Mouse (Mus musculus) embryonic facial prominence, embryonic 10.5 days (tissue): ENCODE measurements around the gene Gdpd3. TPM values are rescaled to one million over a fixed set of nuclear protein-coding genes. Genes with fewer than 3 reads are reported as not detected.

Experiments used
- DNase-seq: peaks from one replicate; pipeline ENCODE4 v3.0.0-alpha.2; 2017; ENCODE audit warnings: low spot score
- H3K27ac ChIP-seq: fragments of 300-500 bp; sonication (generic); replicated peaks from 2 replicates; pipeline ENCODE4 v1.5.1; 2016; ENCODE audit warnings: mild to moderate bottlenecking
- H3K27me3 ChIP-seq: fragments of 300-500 bp; sonication (generic); replicated peaks from 2 replicates; pipeline ENCODE4 v1.6.1; 2016; ENCODE audit warnings: low read depth, mild to moderate bottlenecking; ENCODE audit not compliant: poor library complexity, severe bottlenecking
- H3K36me3 ChIP-seq: fragments of 300-500 bp; sonication (generic); replicated peaks from 2 replicates; pipeline ENCODE4 v1.6.1; 2016; ENCODE audit warnings: mild to moderate bottlenecking, moderate library complexity
- H3K4me1 ChIP-seq: fragments of 300-500 bp; sonication (generic); 2 replicates; pipeline ENCODE4 v1.6.1; 2016
- H3K4me3 ChIP-seq: fragments of 300-500 bp; sonication (generic); 2 replicates; pipeline ENCODE4 v1.5.1; 2016; ENCODE audit warnings: mild to moderate bottlenecking, moderate library complexity
- H3K9me3 ChIP-seq: fragments of 300-500 bp; sonication (generic); 2 replicates; pipeline ENCODE4 v1.6.1; 2016; ENCODE audit warnings: mild to moderate bottlenecking
- WGBS: fragments of 180-500 bp; shearing (Covaris S2); methylation state at CpG from one replicate; pipeline ENCODE4 v1.1.7; 2016; 5-methylcytosine and 5-hydroxymethylcytosine counted together
- polyA plus RNA-seq: library from polyadenylated mRNA; unstranded; fragments of >200 nt; fragmentation: Nextera tagmentation; extraction: Ambion mirVana; gene quantifications from 2 replicates; pipeline ENCODE4 v1.2.1, GENCODE M21; 2016

Gdpd3 gene
- polyA plus RNA-seq, 1 experiment from 2014 or later, result 1.8 TPM

DNA sequence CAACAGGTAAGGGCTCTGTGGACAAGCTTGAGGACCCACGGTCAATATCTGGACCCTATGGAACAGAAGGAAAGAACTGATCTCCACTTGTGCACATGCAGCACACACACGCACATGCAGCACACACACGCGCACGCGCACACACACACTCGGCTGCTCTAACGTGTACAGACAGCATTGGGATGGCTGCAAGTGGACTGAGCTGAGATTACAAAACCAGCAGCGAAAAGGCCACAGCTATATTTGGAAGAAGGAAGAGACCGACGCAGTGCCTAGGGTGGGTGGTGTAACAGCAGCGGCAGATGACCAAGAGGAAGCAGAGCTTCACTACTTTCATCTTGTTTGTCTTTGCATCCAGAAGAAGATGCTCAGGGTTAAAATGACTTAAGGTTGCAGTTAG, 20.1 kb upstream of the Gdpd3 start:
- Histone ChIP-seq H3K27ac (no peak overlapping the region), H3K9me3 (no peaks in the 10 kb centered on the region), H3K4me3 (no peak overlapping the region), H3K36me3 (no peaks in the 10 kb centered on the region), H3K4me1 (peaks cover 9% of the 10 kb centered on the region), H3K27me3 (no peaks in the 10 kb centered on the region)
- DNase-seq, result no peak
- WGBS, result 90% methylated on average over 12 of the region's 12 CpGs

GRCm38 (mm10) chr7:126746798-126747197, 19.3 kb upstream of the Gdpd3 start:
- DNase-seq, result no peak
- no peak overlapping the region for H3K27ac ChIP-seq
- no peaks in the 10 kb centered on the region for H3K27me3 ChIP-seq
- H3K9me3 ChIP-seq, result no peaks in the 10 kb centered on the region
- H3K36me3 ChIP-seq, result no peaks in the 10 kb centered on the region
- WGBS, result 37% methylated on average over 6 of the region's 6 CpGs
- peaks cover 9% of the 10 kb centered on the region for H3K4me1 ChIP-seq
- no peak overlapping the region for H3K4me3 ChIP-seq

DNA sequence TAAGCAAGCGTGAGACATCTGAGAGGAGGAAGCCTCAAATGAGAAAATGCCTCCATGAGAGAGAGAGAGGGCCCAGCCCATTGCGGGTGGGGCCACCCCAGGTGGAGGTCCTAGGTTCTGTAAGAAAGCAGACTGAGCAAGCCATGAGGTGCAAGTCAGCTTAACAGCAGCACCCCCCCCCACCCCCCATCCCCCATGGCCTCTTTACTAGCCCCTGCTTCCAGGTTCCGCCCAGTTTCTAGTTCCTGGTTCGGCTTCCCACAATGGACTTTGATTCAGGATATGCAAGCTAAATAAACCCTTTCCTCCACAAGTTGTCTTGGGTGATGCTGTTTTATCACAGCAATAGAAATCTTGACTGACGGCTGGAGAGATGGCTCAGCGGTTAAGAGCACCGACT, 17.3 kb upstream of the Gdpd3 start:
- Histone ChIP-seq H3K36me3 (no peaks in the 10 kb centered on the region), H3K9me3 (no peaks in the 10 kb centered on the region), H3K4me1 (peaks cover 9% of the 10 kb centered on the region), H3K4me3 (no peak overlapping the region), H3K27me3 (no peaks in the 10 kb centered on the region), H3K27ac (no peak overlapping the region)
- 78% methylated on average over 7 of the region's 7 CpGs for WGBS
- DNase-seq, result no peak

- no peaks in the 10 kb centered on the region for H3K36me3 ChIP-seq
- no peak overlapping the region for H3K27ac ChIP-seq
- WGBS, result 94% methylated on average over 17 of the region's 17 CpGs
- no peak overlapping the region for H3K4me3 ChIP-seq
- H3K27me3 ChIP-seq, result no peaks in the 10 kb centered on the region
- peaks cover 13% of the 10 kb centered on the region for H3K4me1 ChIP-seq
- DNase-seq, result no peak
- H3K9me3 ChIP-seq, result no peaks in the 10 kb centered on the region
Measured at GRCm38 (mm10) chr7:126749582-126750343, 16.4 kb upstream of the Gdpd3 start.

DNA sequence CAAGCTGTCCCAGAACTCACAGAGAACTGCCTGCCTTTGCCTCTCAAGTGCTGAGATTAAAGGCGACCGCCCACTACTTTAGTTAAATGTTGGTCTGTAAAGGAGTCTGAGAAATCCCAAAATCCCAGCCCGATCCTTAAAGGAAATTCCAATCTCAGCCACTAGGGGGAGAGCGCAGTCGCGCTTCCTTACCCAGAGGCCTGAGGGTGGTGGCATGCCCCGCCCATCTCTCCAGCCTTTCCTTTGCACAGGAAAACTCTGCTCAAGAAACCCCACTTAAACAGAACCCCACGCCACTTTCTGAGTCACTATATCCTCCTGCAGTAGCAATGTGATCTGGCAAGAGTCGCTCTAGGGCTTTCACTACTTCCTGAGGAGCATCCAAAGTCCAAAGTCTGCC, 11.3 kb upstream of the Gdpd3 start:
- Histone ChIP-seq H3K36me3 (no peaks in the 10 kb centered on the region), H3K4me3 (0 out of 2 replicates have a peak overlapping the region, but pooled peaks have one; percentile 4)
- WGBS, result 2% methylated on average over 9 of the region's 9 CpGs

DNA sequence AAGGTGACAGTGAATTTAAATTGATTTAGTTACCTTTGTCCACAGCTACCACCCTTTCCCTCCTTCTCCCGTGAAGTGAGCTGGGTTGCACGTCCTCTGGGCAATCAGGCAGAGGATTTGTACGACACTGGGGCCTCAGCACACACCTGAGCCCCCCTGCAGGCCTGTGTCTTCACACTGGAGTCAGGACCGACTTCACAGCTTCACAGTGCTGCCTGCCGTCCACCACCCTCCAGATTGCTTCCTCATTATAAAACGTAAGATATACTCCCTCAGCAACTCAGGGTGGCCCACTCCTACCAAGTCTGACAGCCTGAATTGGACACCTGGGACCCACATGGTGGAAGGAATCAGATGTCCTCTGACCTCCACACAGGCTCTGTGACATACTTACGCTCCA, 7.6 kb upstream of the Gdpd3 start:
- H3K27ac ChIP-seq, result peak overlapping the region; percentile 97
- DNase-seq, result no peak
- H3K27me3 ChIP-seq, result no peaks in the 10 kb centered on the region
- no peaks in the 10 kb centered on the region for H3K9me3 ChIP-seq
- peak overlapping the region; percentile 91; the same call in 1 of the 2 replicates for H3K4me3 ChIP-seq
- peaks cover 59% of the 10 kb centered on the region for H3K4me1 ChIP-seq
- 56% methylated on average over 7 of the region's 7 CpGs for WGBS
- H3K36me3 ChIP-seq, result peaks cover 24% of the 10 kb centered on the region

More for the DNA sequence above, 11.3 kb upstream of the Gdpd3 start:
- H3K9me3 ChIP-seq, result no peaks in the 10 kb centered on the region
- peak; percentile 86 for DNase-seq
- peaks cover 24% of the 10 kb centered on the region for H3K4me1 ChIP-seq
- no peaks in the 10 kb centered on the region for H3K27me3 ChIP-seq
- peak overlapping the region; percentile 75 for H3K27ac ChIP-seq

- under 1% methylated on average over 37 of the region's 38 CpGs for whole genome bisulfite sequencing
- peak; percentile 94 for DNase-seq
- Histone ChIP-seq H3K4me3 (peak within 1 kb of the TSS; percentile 91), H3K27me3 (no peaks in the 10 kb centered on the region), H3K4me1 (peaks cover 60% of the 10 kb centered on the region), H3K9me3 (no peaks in the 10 kb centered on the region), H3K36me3 (peaks cover 30% of the 10 kb centered on the region), H3K27ac (peak within 1 kb of the TSS; percentile 97)
Measured at GRCm38 (mm10) chr7:126759050-126759671, 7.0 kb upstream of the Gdpd3 start, which contains the start of gene Mapk3. Mapk3 (plus strand) TSS chr7:126759601.

DNA sequence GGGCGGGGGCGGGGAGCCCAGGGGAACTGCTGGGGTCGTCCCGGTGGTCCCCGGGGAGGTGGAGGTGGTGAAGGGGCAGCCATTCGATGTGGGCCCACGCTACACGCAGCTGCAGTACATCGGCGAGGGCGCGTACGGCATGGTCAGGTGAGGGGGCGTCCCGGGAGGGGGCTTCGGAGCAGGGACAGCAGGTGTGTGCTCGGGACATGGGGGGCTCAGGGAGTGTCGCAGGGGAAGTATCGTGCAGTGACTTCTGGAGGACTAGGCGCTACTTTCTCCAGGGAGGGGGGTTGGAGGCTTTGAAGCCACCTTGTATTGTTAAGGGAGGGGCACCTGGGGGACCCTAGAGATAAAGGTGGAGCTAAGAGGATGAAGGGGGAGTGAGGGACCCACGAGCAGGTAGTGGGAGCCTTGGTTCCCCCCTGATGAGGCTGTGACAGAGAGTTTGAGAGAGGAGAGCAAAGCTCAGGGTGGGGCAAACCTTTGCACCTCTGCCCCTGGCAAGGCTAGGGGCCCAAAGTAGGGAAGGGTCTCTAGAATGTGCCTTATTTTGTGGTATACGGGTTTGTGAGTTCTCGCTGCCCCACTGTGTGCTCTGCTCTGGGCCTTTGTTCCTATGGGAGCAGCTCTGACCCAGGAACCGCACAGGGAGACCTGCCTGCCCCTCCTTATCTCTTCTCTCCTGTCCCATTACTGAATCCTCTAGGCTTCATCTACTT, 6.3 kb upstream of the Gdpd3 start:
- under 1% methylated on average over 24 of the region's 24 CpGs for WGBS
- H3K9me3 ChIP-seq, result no peaks in the 10 kb centered on the region
- H3K27me3 ChIP-seq, result no peaks in the 10 kb centered on the region
- H3K4me3 ChIP-seq, result peak overlapping the region; percentile 91
- H3K4me1 ChIP-seq, result peaks cover 55% of the 10 kb centered on the region
- H3K27ac ChIP-seq, result peak overlapping the region; percentile 97
- H3K36me3 ChIP-seq, result peaks cover 37% of the 10 kb centered on the region
- DNase-seq, result no peak

DNA sequence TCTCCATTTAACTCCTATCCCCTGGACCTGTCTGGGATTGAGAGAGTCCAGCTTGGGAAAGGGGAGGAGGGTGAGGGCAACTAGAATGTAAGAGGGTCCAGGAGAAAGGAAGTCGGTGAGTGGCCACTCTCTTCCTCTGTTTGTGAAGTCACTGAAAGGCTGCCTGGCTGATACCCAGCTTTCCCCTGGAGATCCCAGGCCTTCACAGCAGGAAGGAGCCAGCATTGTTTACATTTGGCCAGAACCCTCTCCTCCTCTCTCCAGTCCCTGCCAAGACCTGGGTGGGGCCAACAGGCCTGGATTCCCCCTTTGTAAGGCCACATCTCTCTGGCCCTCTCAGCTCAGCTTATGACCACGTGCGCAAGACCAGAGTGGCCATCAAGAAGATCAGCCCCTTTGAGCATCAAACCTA, 5.7 kb upstream of the Gdpd3 start:
- H3K4me3 ChIP-seq, result peak overlapping the region; percentile 91
- peaks cover 43% of the 10 kb centered on the region for H3K36me3 ChIP-seq
- H3K9me3 ChIP-seq, result no peaks in the 10 kb centered on the region
- no peaks in the 10 kb centered on the region for H3K27me3 ChIP-seq
- H3K27ac ChIP-seq, result peak overlapping the region; percentile 97
- peak; percentile 43 for DNase-seq
- 20% methylated on average over 3 of the region's 3 CpGs for WGBS
- H3K4me1 ChIP-seq, result peaks cover 50% of the 10 kb centered on the region

GRCm38 (mm10) chr7:126760956-126761355, 5.2 kb upstream of the Gdpd3 start:
- no peaks in the 10 kb centered on the region for H3K9me3 ChIP-seq
- H3K36me3 ChIP-seq, result peaks cover 48% of the 10 kb centered on the region
- peaks cover 50% of the 10 kb centered on the region for H3K4me1 ChIP-seq
- no peak for DNase-seq
- no peaks in the 10 kb centered on the region for H3K27me3 ChIP-seq
- peak overlapping the region; percentile 91; the same call in 1 of the 2 replicates for H3K4me3 ChIP-seq
- WGBS, result 74% methylated on average over 4 of the region's 4 CpGs
- H3K27ac ChIP-seq, result peak overlapping the region; percentile 97

DNA sequence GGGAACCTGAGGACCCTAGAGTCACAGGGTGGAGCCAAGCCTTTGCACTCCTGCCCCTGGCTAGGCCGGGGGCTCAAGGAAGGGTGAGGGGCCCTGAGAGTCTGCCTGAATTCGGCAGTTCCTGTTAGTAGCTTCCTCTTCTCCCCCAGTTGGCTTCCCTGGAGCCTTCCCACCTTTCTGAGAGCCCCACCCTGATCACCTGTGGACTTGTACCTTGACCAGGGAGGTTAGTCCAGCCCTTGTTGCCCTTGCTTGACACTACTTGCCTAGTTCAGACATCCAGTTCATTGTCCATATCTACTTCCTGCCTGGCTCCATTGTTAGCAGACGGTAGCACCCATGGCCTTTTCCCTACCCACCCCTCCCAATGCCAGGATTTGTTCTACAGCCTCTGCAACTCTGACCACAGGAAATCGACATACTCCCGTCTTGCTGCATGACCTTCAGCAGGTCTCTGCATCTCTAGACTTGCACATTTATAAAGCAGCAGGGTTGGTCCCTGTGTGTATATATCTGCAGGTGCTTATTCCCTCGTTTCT, 4.5 kb upstream of the Gdpd3 start:
- 73% methylated on average over 6 of the region's 6 CpGs for WGBS
- H3K36me3 ChIP-seq, result peaks cover 55% of the 10 kb centered on the region
- DNase-seq, result no peak

DNA sequence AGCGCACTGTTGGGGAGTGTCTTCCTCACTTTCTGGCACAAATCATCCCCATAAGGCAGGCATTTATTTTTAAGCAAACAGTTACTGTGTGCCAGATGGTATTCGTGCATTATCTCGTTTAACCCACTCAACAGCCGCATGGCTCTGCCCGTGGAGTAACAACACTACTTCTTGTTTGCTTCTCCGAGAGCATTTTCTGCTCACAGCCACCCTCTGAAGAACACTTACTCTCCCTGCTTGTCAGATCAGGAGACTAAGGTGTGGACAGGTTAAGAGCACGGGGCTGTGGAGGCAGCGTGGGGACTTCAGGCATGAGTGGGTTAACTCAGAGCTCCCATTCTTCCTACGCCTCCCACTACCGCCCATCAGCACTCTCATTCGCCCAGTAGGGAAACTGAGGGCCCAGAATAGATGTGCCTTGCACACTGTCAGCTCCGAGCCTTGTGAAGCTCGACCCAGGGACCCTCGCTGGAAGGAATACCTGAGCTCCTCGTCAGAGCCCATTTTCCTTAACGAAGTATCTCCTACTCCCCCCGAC, 3.6 kb upstream of the Gdpd3 start:
- peak overlapping the region; percentile 49; the same call in 1 of the 2 replicates for H3K27ac ChIP-seq
- no peak for DNase-seq
- no peaks in the 10 kb centered on the region for H3K27me3 ChIP-seq
- H3K36me3 ChIP-seq, result peaks cover 64% of the 10 kb centered on the region
- no peaks in the 10 kb centered on the region for H3K9me3 ChIP-seq
- 65% methylated on average over 17 of the region's 17 CpGs for WGBS
- H3K4me3 ChIP-seq, result peak overlapping the region; percentile 21; the same call in 1 of the 2 replicates
- peaks cover 50% of the 10 kb centered on the region for H3K4me1 ChIP-seq

More for the DNA sequence above, 4.5 kb upstream of the Gdpd3 start:
- peak overlapping the region; percentile 97 for H3K27ac ChIP-seq
- no peaks in the 10 kb centered on the region for H3K27me3 ChIP-seq
- peaks cover 50% of the 10 kb centered on the region for H3K4me1 ChIP-seq
- peak overlapping the region; percentile 91; the same call in 1 of the 2 replicates for H3K4me3 ChIP-seq
- H3K9me3 ChIP-seq, result no peaks in the 10 kb centered on the region
